Mouse (Mus musculus): ENCODE measurements around the gene Emc10.

Gene Emc10

GRCm38 (mm10) chr7:44495992-44496770 lies at the start of gene Emc10, which contains the start of gene Fam71e1:
Gene Emc10, minus strand, starts transcription at chr7:44496529.
Gene Fam71e1, plus strand, starts transcription at chr7:44496581.
- DNase-seq (ENCODE audit: low read depth): peak; percentile 100

GRCm38 (mm10) chr7:44543071-44543470 lies 46.7 kb upstream of the Emc10 start:
- DNase-seq (ENCODE audit: low read depth): no peak

DNA sequence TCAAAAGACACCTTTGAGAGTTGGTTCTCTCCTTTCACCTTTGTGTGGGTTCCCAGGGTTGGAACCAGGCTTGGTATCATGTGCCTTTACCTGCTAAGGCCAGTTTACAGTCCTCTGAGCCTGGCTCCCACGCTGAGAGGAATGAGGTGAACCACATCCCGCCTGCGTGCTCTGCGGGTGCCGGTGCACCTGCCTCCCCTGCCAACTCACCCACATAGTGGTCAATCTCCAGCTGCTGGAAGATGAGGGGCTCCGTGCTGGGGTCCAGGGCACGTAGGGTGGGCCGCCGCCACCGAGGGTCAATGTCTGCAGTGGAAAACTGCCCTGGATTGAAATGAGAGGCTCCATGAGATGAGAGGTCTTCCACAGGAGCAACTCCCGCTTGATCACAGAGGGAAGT lies 46.2 kb upstream of the Emc10 start:
- no peak for DNase-seq (ENCODE audit: low read depth)

- DNase-seq (ENCODE audit: low read depth): no peak
These were observed 42.7 kb upstream of the Emc10 start for GRCm38 (mm10) chr7:44538756-44539624.

DNA sequence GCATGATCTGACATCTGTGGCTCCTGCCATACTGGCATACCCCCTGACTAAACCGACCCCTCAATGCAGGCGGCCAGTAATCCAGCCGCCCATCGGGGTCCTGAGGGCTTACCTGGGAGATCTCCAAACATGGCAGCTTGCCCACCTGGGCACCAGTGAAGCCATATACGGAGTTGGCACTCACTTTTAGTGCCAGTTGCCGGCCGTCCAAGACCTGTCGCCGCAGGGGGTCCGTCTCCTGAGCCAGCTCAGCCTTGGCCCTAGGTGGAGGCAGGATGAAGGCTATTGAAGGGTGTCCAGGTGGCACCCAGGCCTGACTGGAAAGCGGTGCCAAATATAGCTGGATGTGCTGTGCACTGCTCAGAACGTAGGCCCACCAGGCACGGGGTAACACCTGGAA lies 41.2 kb upstream of the Emc10 start:
- DNase-seq (ENCODE audit: low read depth): no peak

GRCm38 (mm10) chr7:44537009-44537408 lies 40.7 kb upstream of the Emc10 start:
- DNase-seq (ENCODE audit: low read depth): no peak

DNA sequence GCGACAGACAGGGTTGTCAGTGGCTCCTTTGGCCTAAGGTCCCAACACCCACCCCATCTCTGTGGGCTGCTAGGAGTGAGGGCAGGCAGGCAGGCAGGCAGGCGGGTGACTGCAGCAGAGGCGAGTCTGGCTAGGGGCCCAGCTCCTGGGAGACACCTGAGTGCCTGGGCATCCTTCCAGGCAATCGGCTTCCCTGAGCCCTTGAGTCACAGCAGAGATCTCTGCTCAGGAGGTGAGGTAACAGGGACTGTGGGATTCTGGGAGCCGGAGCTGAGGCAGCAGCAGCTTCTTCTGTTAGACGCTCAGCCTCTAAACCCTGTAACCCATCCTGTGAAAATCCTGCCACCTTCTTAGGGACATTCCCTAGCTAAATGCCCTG lies 40.2 kb upstream of the Emc10 start:
- no peak for DNase-seq (ENCODE audit: low read depth)

- no peak for DNase-seq (ENCODE audit: low read depth)
These were observed 39.6 kb upstream of the Emc10 start for GRCm38 (mm10) chr7:44535657-44536589.

DNA sequence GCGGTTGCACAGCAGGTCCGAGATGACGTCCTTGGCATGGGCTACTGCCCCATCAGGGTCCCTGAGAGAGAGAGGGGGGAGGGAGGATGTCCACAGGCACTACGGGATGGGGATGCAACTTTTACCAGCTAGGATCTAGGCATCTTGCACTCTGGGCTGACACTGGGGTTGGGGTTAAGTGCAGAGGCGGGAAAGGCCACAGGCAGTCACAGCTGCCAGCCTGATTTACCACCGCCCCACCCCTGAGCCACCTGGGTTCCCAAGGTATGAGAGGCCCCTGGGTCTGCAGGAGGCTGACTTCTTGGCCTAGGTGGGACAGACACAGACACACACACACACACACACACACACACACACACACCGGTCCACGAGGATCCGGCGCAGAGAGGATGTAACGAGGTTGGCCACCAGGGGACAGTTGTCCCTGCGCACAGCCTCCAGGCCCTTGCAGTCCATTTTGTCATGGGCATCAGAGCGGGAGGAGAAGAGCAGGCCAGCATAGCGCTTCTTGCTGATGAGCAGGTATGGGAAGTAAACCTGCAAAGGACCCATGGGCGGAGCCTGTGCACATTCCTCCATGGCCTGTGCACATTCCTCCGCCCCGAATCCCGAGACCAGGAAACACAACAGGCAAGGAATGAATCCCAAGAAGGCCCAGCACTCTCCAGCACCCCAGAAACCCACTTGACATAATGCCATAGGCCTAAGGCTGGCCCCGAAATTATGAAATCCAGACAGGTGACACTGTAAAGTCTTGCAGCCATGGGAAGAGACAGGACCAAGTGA lies 38.5 kb upstream of the Emc10 start:
- no peak for DNase-seq (ENCODE audit: low read depth)

- DNase-seq (ENCODE audit: low read depth): no peak
These were observed 37.9 kb upstream of the Emc10 start for GRCm38 (mm10) chr7:44534242-44534641.

DNA sequence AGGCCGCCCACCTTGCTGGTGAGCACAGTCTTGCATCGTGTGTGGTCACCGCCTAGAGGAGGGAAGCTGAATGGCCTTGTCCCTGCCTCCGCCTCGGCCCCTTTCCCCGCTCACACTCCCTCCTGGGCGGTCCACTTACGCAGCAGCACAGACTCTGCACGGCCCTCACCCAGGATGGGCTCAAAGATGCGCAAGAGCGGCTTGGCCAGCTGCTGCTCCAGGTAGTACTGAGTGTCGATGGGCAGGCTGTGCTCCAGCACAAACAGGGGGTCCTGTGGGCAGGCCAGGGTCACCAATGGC lies 37.4 kb upstream of the Emc10 start:
- no peak for DNase-seq (ENCODE audit: low read depth)

DNA sequence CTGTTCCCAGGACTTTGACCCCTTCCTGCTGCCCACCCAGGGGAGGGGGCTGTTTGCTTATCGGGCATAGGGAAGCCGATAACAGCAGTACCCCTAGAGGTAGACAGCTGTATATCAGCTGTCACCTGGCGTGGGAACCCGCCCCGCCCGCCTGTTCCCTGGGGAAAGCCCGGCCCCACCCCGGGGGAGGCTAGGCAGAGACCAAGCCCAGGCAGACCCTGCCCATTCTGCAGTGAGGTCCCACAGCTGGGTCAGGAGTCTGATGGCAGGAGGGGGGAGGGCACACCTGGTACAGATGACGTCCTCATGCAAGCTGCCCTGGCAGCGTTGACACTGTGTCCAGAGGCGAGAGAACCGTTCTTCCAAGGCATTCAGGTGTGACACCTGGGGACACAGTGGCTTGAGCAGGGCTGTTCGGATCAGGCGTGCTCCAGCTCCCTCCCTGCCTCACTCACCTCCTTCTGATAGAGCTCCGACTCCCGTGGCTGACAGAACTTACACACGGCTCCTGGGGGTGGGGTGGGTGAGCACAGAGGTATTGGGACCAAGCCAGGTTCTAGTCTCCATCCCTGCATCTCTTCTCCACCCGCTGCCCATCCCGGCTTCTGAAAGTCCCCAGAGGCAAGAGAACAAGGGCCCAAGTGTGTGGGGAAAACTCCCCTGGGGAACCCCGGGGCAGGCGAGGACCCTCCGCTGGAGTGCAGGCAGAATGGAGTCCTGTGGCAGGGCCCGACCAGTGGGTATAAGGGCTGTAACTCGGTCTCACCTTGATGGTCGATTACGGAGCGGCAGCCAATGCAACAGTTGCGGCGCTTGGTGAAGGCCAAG lies 36.8 kb upstream of the Emc10 start:
- DNase-seq (ENCODE audit: low read depth): no peak

DNA sequence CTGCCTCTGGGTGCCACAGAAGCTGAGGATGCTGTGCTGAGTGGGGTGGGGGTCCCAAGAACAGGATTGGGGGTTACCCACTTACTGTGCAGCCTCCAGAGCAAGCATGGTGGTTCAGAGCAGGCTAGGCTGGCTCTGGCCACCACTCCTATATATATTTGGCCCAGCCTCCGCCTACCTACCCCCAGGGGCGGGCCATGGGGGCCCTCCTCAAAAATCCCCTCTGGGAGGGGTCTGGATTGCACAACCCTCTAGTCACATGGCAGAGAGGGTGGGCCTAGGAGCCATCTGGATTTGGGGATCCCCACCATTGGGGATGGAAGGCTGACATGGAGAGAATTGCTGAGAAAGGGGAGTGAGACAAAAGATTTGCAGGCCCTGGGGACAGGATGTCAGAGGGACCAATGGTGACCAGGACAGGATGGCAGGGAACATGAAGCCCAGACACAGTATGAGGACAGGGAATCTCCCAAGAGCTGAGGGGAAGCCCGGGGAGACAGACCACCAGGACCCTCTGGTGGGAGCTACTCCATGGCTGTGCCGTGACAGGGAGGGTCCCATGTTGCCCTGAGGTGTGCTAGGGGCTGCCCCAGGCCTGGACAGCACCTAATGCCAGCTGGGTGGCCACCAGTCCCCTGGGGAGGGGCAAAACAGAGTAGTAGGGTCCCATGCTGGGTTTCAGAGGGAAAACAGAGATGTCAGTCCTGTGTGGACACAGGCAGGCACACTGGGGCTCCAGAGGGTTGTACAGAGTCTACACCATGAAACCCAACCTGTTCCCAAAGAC lies 35.8 kb upstream of the Emc10 start, which contains the start of gene Spib:
Gene Spib (minus strand): TSS at position 126 of the 787 bp plus-strand sequence.
- DNase-seq (ENCODE audit: low read depth): no peak

GRCm38 (mm10) chr7:44531207-44531606 lies 34.9 kb upstream of the Emc10 start:
- no peak for DNase-seq (ENCODE audit: low read depth)

DNA sequence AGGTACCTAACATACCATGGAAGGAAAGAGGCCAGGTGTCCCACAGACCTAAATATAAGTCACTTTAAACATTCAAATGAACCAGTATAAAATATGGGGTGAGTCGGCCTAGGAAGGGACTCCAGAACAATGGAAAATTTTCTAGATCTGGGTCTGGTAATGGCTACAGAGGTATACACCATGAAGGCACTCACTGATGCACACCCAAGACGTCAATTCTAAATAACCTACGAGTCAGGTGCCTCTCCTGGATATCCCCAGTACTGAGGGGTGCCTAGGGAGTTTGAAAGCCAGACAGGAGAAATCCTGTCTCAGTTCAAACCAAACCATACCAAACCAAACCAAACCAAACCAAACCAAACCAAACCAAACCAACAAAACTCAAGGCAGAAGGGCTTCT lies 34.2 kb upstream of the Emc10 start:
- DNase-seq (ENCODE audit: low read depth): no peak

- DNase-seq (ENCODE audit: low read depth): no peak
These were observed 33.2 kb upstream of the Emc10 start for GRCm38 (mm10) chr7:44529518-44529917.

GRCm38 (mm10) chr7:44527483-44528398 lies 31.4 kb upstream of the Emc10 start:
- DNase-seq (ENCODE audit: low read depth): peak; percentile 85

GRCm38 (mm10) chr7:44526414-44527154 lies 30.3 kb upstream of the Emc10 start:
- no peak for DNase-seq (ENCODE audit: low read depth)
